Mouse (Mus musculus): Measurements from ENCODE around the gene Scaf1.
A peak's percentile ranks its signal among the peaks of the same experiment; 100 is the strongest.
"Not testable (repeated sequence)": the region's sequence is repeated elsewhere in the genome, so short reads cannot be mapped to it uniquely, and the experiment has no call there.

Scaf1 gene

GRCm38 (mm10) chr7:45045741-45046140, 29.6 kb upstream of the Scaf1 start:
- DNase-seq (ENCODE audit: low read depth, low spot score) = no peak

DNA sequence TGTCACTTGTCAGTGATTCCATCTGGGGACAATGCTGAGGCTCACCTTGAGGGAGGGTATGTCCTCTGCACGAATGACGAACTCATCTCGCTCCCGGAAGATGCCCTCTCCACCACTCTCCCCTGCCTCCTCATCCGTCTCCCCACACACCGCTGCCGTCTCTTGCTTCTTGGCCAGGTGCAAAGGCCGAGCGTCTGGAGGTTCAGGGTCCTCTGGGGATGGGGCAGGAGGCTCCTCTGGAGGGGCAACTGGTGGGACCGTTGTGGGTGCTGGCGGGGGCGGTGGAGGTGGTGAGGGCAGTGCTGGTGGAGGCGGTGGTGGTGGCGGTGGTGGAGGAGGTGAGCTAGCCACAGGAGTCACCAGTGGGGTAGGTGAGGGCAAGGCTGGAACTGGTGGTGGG, 27.1 kb upstream of the Scaf1 start:
- DNase-seq (ENCODE audit: low read depth, low spot score) = no peak

DNA sequence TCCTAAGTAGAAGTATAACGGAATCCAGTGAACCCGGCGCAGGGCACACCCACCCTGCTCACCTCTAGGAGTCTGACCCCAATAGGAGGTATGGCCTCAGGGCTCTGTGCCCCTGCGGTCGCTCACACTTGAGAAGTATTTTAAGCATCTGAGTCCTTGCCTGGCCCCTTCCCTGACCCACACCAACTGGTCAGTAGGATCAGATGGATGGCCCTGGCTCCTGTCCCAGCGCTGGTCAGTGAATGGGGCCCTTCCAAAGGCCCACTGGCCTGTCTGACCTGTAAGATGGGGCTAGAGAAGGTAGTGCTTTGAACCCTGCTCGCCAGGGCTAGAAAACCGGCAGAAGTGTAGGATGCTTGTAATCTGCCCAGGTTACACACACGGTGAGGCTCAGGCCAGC, 24.7 kb upstream of the Scaf1 start:
- no peak for DNase-seq (ENCODE audit: low read depth, low spot score)

DNA sequence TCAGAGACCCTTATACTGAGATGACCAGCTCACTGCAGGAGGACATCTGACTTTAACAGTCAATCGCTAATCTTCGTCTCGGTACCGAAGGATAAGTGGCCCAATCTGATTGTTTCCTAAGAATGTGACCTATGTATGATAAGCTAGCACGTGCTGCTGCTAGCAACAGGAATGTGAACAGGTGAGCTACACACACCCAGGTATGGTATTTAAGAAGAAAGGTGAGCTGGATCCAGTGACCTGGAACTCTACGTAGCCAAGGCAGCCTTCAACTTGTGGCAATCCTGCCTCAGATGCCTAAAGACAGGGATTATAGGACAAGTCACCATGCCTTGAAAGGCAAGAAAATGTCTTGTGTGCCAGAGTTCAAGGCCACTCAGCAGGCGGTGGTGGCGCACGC, 22.2 kb upstream of the Scaf1 start:
- no peak for DNase-seq (ENCODE audit: low read depth, low spot score)

- peak; percentile 59 for DNase-seq (ENCODE audit: low read depth, low spot score)
These were observed 21.7 kb upstream of the Scaf1 start for GRCm38 (mm10) chr7:45037720-45038361.

DNA sequence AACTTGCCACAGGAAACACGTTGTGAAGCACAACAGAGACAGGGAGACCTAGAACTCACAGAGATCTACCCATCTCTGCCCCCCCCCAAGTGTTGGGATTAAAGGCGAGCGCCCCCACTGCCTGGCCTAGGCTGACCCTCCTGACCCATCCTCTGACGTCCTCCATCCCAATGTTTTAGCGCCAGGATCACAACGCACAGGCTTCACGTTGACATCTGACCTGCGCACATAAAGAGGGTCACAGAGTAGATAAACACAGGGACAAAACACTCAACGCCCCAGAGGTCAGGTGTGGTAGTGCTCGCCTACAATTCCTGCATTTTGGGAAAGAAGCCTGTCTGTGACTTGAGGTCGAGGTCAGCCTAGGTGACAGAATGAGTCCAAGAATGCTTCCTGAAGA, 20.5 kb upstream of the Scaf1 start:
- no peak for DNase-seq (ENCODE audit: low read depth, low spot score)

- no peak for DNase-seq (ENCODE audit: low read depth, low spot score)
These were observed 19.5 kb upstream of the Scaf1 start for GRCm38 (mm10) chr7:45035631-45036030.

GRCm38 (mm10) chr7:45033722-45034359, 17.7 kb upstream of the Scaf1 start:
- no peak for DNase-seq (ENCODE audit: low read depth, low spot score)

GRCm38 (mm10) chr7:45030857-45031256, 14.7 kb upstream of the Scaf1 start:
- DNase-seq (ENCODE audit: low read depth, low spot score) = no peak

DNA sequence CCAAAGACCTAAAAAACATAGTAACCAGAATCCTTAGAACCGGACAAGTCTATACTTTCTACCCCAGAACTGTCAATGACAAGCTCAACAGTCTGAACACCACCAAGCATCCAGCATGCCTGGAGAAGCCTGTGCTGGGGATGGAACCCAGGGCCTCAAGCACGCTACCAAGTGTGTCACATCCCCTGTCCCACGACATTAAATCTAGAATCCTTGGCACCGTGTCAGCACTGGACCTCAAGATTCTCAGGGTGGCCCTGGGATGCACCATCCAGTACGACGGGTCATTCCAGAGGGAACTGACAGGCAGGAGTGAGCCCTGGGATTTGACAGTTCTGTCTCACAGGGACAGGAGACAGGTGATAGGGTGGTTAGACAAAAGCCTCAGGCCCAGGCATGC, 13.8 kb upstream of the Scaf1 start:
- DNase-seq (ENCODE audit: low read depth, low spot score) = no peak

DNA sequence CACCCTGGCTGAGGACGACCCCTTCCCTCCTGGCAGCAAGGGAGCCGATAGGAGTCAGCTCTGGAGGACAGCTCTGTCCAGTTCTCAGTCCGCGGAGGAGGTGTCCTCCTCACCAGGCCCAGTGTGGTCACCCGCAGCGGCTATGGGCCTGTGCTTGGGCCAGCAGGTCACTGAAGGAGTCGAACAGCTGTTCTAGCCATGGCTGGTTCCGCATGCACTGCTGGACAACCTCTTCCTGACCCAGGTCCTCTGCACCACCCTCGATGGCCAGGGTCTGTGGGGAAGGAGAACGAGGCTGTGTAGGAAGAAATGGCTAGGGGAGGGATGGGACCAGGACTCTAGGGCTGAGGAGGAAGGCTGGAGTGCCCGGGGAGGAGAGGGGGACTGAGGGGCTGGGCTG, 12.2 kb upstream of the Scaf1 start:
- DNase-seq (ENCODE audit: low read depth, low spot score) = no peak

- DNase-seq (ENCODE audit: low read depth, low spot score) = no peak
These were observed 11.6 kb upstream of the Scaf1 start for GRCm38 (mm10) chr7:45027761-45028160.

GRCm38 (mm10) chr7:45026256-45026655, 10.1 kb upstream of the Scaf1 start:
- DNase-seq (ENCODE audit: low read depth, low spot score) = peak; percentile 49

GRCm38 (mm10) chr7:45025601-45026220, 9.5 kb upstream of the Scaf1 start:
- DNase-seq (ENCODE audit: low read depth, low spot score) = no peak

DNA sequence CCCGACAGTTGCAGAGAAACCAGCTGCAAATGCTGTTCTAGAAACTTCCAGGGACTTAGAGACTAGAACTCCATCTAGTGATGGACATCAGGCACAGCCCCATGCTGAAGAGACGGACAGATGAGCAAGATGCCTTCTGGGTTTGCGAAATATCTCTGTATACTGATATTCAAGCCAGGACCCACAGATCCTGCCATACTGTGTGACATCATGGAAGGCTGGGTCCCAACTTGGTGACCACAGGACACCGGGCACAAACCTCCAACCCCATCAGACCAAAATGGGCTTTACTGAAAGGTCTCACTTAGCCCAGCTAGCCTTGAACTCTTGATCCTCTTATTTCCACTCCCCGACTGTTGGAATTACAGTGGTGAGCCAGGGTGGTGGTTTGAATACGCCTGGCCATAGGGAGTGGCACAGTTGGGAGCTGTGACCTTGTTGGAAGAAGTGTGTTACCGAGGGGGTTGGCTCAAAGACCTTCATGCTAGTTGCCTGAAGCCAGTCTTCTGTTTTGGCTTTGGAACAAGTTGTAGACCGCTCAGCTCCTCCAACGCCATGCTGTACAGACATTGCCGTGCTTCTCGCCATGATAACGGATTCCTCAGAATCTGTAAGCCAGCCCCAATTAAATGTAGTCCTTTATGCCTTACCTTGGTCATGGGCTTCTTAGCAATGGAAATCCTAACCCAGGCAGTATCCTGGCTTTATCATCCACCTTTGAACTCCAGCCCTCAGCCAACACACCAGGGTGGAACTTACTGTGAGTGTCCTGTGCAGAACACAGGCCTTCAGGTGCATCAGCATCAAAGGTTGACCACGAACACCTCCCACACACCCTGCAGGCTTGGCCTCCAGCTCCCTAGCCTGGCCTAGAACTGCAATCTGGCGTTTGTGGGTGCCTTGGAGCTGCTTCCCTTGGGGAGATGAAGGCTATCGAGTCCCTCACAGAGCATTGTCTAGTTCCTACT, 8.4 kb upstream of the Scaf1 start:
- no peak for DNase-seq (ENCODE audit: low read depth, low spot score)

DNA sequence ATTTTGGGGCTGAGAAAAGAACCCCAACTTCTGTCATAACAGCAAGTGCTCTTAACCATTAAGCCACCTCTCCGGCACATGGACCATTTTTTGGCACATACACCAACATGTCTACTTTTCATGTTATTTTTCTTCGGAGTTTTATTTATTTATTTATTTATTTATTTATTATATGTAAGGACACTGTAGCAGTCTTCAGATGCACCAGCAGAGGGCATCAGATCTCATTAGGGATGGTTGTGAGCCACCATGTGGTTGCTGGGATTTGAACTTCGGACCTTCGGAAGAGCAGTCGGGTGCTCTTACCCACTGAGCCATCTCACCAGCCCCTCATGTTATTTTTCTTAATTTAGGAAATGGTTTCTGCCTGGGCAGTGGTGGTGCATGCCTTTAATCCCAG, 7.5 kb upstream of the Scaf1 start:
- DNase-seq (ENCODE audit: low read depth, low spot score) = not testable (repeated sequence)

GRCm38 (mm10) chr7:45020225-45020624, 4.1 kb upstream of the Scaf1 start:
- no peak for DNase-seq (ENCODE audit: low read depth, low spot score)

DNA sequence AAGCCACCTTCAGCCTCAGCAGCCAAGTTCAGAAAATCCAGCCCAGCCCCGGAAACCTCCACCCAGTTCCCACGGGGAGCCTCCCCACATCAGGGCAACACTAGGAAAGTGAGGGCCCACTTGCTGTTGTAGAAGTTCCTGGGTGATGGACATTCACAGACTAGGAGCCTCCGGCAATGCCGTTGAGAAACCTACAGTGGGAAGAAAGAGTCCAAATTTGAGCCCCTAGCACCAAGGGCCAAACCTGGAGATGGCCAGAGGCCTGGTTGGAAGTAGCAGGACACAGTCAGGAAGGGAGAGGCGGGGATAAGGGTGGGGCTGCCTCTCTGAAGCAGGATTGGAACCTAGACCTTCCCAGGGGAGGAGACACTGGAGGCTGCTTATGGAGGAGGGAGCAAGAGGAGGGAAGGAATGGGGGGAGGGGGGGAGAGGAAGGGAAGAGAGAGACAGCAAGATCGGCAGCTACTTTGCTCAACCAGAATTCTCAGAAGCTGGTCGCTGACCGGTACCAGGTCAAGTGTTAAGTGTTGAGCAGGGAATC, 2.9 kb upstream of the Scaf1 start:
- no peak for DNase-seq (ENCODE audit: low read depth, low spot score)

GRCm38 (mm10) chr7:45017242-45018061, 1.3 kb upstream of the Scaf1 start, which contains the start of gene Rras:
TSS of gene Rras (plus strand) at chr7:45017961.
- DNase-seq (ENCODE audit: low read depth, low spot score) = peak; percentile 97

GRCm38 (mm10) chr7:45016761-45017160, 598 bp upstream of the Scaf1 start:
- DNase-seq (ENCODE audit: low read depth, low spot score) = no peak
